Mouse (Mus musculus) stomach, embryonic 15.5 days (tissue): ENCODE measurements around the gene Mtif3. TPM values are rescaled to one million over a fixed set of nuclear protein-coding genes. Genes with fewer than 3 reads are reported as not detected.

Experiments
- ATAC-seq: fragments of 200-750 bp; cut with Nextera tagmentation; 2 replicates; pipeline ENCODE4 v1.8.0; 2017; ENCODE audit warnings: low read depth, moderate number of reproducible peaks, moderate TSS enrichment; ENCODE audit not compliant: insufficient read depth, low FRiP score
- H3K27ac ChIP-seq: fragments of 300-500 bp; sonication (generic); 2 replicates; pipeline ENCODE4 v1.5.1; 2015; ENCODE audit warnings: mild to moderate bottlenecking, inconsistent platforms
- H3K27me3 ChIP-seq: fragments of 300-500 bp; sonication (generic); replicated peaks from 2 replicates; pipeline ENCODE4 v1.6.1; 2015; ENCODE audit warnings: inconsistent platforms
- H3K36me3 ChIP-seq: fragments of 300-500 bp; sonication (generic); 2 replicates; pipeline ENCODE4 v1.6.1; 2015; ENCODE audit warnings: inconsistent platforms
- H3K4me1 ChIP-seq: fragments of 300-500 bp; sonication (generic); 2 replicates; pipeline ENCODE4 v1.6.1; 2015; ENCODE audit warnings: inconsistent platforms
- H3K4me2 ChIP-seq: fragments of 300-500 bp; sonication (generic); 2 replicates; pipeline ENCODE4 v1.6.1; 2015; ENCODE audit warnings: mild to moderate bottlenecking, inconsistent platforms
- H3K4me3 ChIP-seq: fragments of 300-500 bp; sonication (generic); replicated peaks from 2 replicates; pipeline ENCODE4 v1.5.1; 2015; ENCODE audit warnings: inconsistent platforms
- H3K9ac ChIP-seq: fragments of 300-500 bp; sonication (generic); 2 replicates; pipeline ENCODE4 v1.6.1; 2015; ENCODE audit warnings: inconsistent platforms
- H3K9me3 ChIP-seq: fragments of 300-500 bp; sonication (generic); 2 replicates; pipeline ENCODE4 v1.6.1; 2016; ENCODE audit warnings: inconsistent platforms
- whole genome bisulfite sequencing: fragments of 180-500 bp; shearing (Covaris S2); methylation state at CpG from one replicate; pipeline ENCODE4 v1.1.7; 2015; 5-methylcytosine and 5-hydroxymethylcytosine counted together
- polyA plus RNA-seq: library from polyadenylated mRNA; unstranded; fragments of >200 nt; fragmentation: Nextera tagmentation; extraction: Ambion mirVana; gene quantifications from 2 replicates; pipeline ENCODE4 v1.2.1, GENCODE M21; 2015

The Mtif3 gene
- polyA plus RNA-seq, 1 experiment from 2014 or later, result 24.2 TPM

- Histone ChIP-seq H3K4me1 (peaks cover 10% of the 10 kb centered on the region), H3K27me3 (no peaks in the 10 kb centered on the region), H3K9ac (no peak overlapping the region), H3K4me2 (no peak overlapping the region), H3K27ac (no peak overlapping the region), H3K36me3 (no peaks in the 10 kb centered on the region), H3K9me3 (no peaks in the 10 kb centered on the region), H3K4me3 (no peak overlapping the region)
- 43% methylated on average over 11 of the region's 11 CpGs for WGBS
- no peak for ATAC-seq
Observed at GRCm38 (mm10) chr5:146908629-146909028, 55.0 kb downstream of the Mtif3 start.

DNA sequence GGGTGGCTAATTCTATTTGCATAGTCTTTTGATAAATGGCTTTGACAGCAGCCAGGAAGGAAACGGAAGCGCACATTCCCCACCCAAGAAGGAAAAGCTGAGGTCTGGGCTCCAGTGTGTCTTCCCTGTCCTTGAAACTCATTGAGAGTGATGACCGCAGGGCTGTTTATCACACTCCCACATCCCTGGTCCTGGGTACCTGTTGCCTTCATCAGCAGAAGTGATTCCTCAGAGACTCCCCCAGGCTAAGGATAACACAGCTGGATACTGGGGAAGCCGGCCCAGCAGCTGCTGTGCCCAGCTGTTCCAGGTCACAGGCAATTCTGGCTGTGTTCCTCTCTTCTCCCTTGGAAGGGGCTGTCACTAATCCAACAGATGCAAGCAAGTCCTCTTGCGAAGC lies 56.1 kb downstream of the Mtif3 start:
- Histone ChIP-seq H3K9ac (no peak overlapping the region), H3K27me3 (no peaks in the 10 kb centered on the region), H3K4me1 (peaks cover 10% of the 10 kb centered on the region), H3K4me2 (no peak overlapping the region), H3K9me3 (no peaks in the 10 kb centered on the region), H3K36me3 (no peaks in the 10 kb centered on the region), H3K4me3 (no peak overlapping the region), H3K27ac (peak overlapping the region; percentile 26; the same call in 1 of the 2 replicates)
- ATAC-seq, result no peak
- 17% methylated on average over 5 of the region's 5 CpGs for WGBS

GRCm38 (mm10) chr5:146905486-146906172 lies 58.0 kb downstream of the Mtif3 start:
- H3K4me3 ChIP-seq, result no peak overlapping the region
- H3K27me3 ChIP-seq, result no peaks in the 10 kb centered on the region
- 25% methylated on average over 14 of the region's 14 CpGs for WGBS
- H3K36me3 ChIP-seq, result no peaks in the 10 kb centered on the region
- no peak overlapping the region for H3K27ac ChIP-seq
- H3K4me1 ChIP-seq, result 0 out of 2 replicates have a peak, but pooled peaks cover 3% of the 10 kb centered on the region
- no peak overlapping the region for H3K9ac ChIP-seq
- ATAC-seq, result peak; percentile 42
- H3K9me3 ChIP-seq, result no peaks in the 10 kb centered on the region
- H3K4me2 ChIP-seq, result peak overlapping the region; percentile 37; the same call in 1 of the 2 replicates

GRCm38 (mm10) chr5:146904404-146904803 lies 59.2 kb downstream of the Mtif3 start:
- no peak overlapping the region for H3K4me3 ChIP-seq
- no peak overlapping the region for H3K27ac ChIP-seq
- no peaks in the 10 kb centered on the region for H3K27me3 ChIP-seq
- no peaks in the 10 kb centered on the region for H3K36me3 ChIP-seq
- no peaks in the 10 kb centered on the region for H3K9me3 ChIP-seq
- H3K4me1 ChIP-seq, result 0 out of 2 replicates have a peak, but pooled peaks cover 3% of the 10 kb centered on the region
- H3K4me2 ChIP-seq, result no peak overlapping the region
- H3K9ac ChIP-seq, result no peak overlapping the region
- WGBS, result 24% methylated on average over 8 of the region's 8 CpGs
- ATAC-seq, result 0 out of 2 replicates have a peak, but pooled peaks have one; percentile 28

Other genes with a start within 250 kb of the Mtif3 start
- gene Usp12, start 168.8 kb downstream of the Mtif3 start, polyA plus RNA-seq, result 18.9 and 20.8 TPM in 2 replicates
- 489 and 511 TPM in 2 replicates for gene Rpl21, start 130.9 kb downstream of the Mtif3 start, polyA plus RNA-seq
- 16.4 and 18.1 TPM in 2 replicates for gene Rasl11a, start 118.7 kb downstream of the Mtif3 start, polyA plus RNA-seq
- 116 and 122 TPM in 2 replicates for gene Gtf3a, start 15.1 kb downstream of the Mtif3 start, polyA plus RNA-seq
- 16.3 and 19.4 TPM in 2 replicates for gene Lnx2, start 112.8 kb upstream of the Mtif3 start, polyA plus RNA-seq
- 140 and 146 TPM in 2 replicates for gene Polr1d, start 113.2 kb upstream of the Mtif3 start, polyA plus RNA-seq
- gene Gsx1, start 224.9 kb upstream of the Mtif3 start, polyA plus RNA-seq, result not detected in 2 replicates